Mouse (Mus musculus) forebrain, embryonic 14.5 days (tissue): ENCODE data around the gene 4933415A04Rik. TPM values are rescaled to one million over a fixed set of nuclear protein-coding genes. Genes with fewer than 3 reads are reported as not detected.

Source experiments
- ATAC-seq: fragments of 200-750 bp; cut with Nextera tagmentation; 2 replicates; pipeline ENCODE4 v1.8.0; 2017; ENCODE audit warnings: mild to moderate bottlenecking, moderate library complexity
- DNase-seq: peaks from one replicate; pipeline ENCODE4 v3.0.0-alpha.2; 2015; ENCODE audit warnings: low spot score
- H3K27ac ChIP-seq: fragments of 300-500 bp; sonication (generic); 2 replicates; pipeline ENCODE4 v1.5.1; 2014; ENCODE audit warnings: low read depth, mild to moderate bottlenecking, control low read depth, low read length, moderate library complexity
- H3K27me3 ChIP-seq: fragments of 300-500 bp; sonication (generic); replicated peaks from 2 replicates; pipeline ENCODE4 v1.6.1; 2014; ENCODE audit warnings: low read length, control low read depth, mixed read lengths; ENCODE audit not compliant: control insufficient read depth, insufficient read depth
- H3K36me3 ChIP-seq: fragments of 300-500 bp; sonication (generic); 2 replicates; pipeline ENCODE4 v1.6.1; 2014; ENCODE audit warnings: low read length, control low read depth; ENCODE audit not compliant: control insufficient read depth, insufficient read depth
- H3K4me1 ChIP-seq: fragments of 300-500 bp; sonication (generic); 2 replicates; pipeline ENCODE4 v1.6.1; 2014; ENCODE audit warnings: antibody characterized with exemption, low read length, control low read depth; ENCODE audit not compliant: control insufficient read depth, insufficient read depth
- H3K4me2 ChIP-seq: fragments of 300-500 bp; sonication (generic); 2 replicates; pipeline ENCODE4 v1.6.1; 2014; ENCODE audit warnings: mild to moderate bottlenecking, control low read depth, low read length
- H3K4me3 ChIP-seq: fragments of 300-500 bp; sonication (generic); 2 replicates; pipeline ENCODE4 v1.5.1; 2014; ENCODE audit warnings: low read depth, low read length, control low read depth
- H3K9ac ChIP-seq: fragments of 300-500 bp; sonication (generic); 2 replicates; pipeline ENCODE4 v1.6.1; 2014; ENCODE audit warnings: mild to moderate bottlenecking, low read length, control low read depth, moderate library complexity
- H3K9me3 ChIP-seq: fragments of 300-500 bp; sonication (generic); replicated peaks from 2 replicates; pipeline ENCODE4 v1.6.1; 2016; ENCODE audit warnings: low read length, control low read depth, mixed read lengths; ENCODE audit not compliant: control insufficient read depth
- WGBS: fragments of 180-500 bp; shearing (Covaris S2); extraction: QIAGEN DNeasy Blood & Tissue Kit; methylation state at CpG from one replicate; pipeline ENCODE4 v1.1.7; 2014; 5-methylcytosine and 5-hydroxymethylcytosine counted together
- polyA plus RNA-seq: library from polyadenylated mRNA; unstranded; fragments of >200 nt; fragmentation: Nextera tagmentation; extraction: Ambion mirVana; gene quantifications from 2 replicates; pipeline ENCODE4 v1.2.1, GENCODE M21; 2014

Gene 4933415A04Rik
- 1.2 and 2.0 TPM in 2 replicates for polyA plus RNA-seq

- Histone ChIP-seq H3K27me3 (no peaks in the 10 kb centered on the region), H3K4me1 (no peaks in the 10 kb centered on the region), H3K4me3 (no peak within 1 kb of the TSS), H3K9me3 (no peaks in the 10 kb centered on the region), H3K36me3 (peaks cover 29% of the 10 kb centered on the region), H3K27ac (no peak within 1 kb of the TSS), H3K4me2 (no peak within 1 kb of the TSS), H3K9ac (no peak within 1 kb of the TSS)
- DNase-seq (peak; percentile 81), ATAC-seq (peak; percentile 61)
- 71% methylated on average over 7 of the region's 7 CpGs for WGBS
Observed at GRCm38 (mm10) chr11:43586324-43587090, at the start of gene 4933415A04Rik. 4933415A04Rik (plus strand) TSS chr11:43587040.

- H3K36me3 ChIP-seq = peaks cover 20% of the 10 kb centered on the region
Observed at GRCm38 (mm10) chr11:43537074-43537473, 49.8 kb upstream of the 4933415A04Rik start.

GRCm38 (mm10) chr11:43539863-43540262, 47.0 kb upstream of the 4933415A04Rik start:
- peak; percentile 44 for DNase-seq
- Histone ChIP-seq H3K4me3 (no peak overlapping the region), H3K4me2 (no peak overlapping the region), H3K9ac (no peak overlapping the region), H3K9me3 (no peaks in the 10 kb centered on the region), H3K27me3 (no peaks in the 10 kb centered on the region), H3K36me3 (peaks cover 11% of the 10 kb centered on the region), H3K27ac (no peak overlapping the region), H3K4me1 (no peaks in the 10 kb centered on the region)
- peak; percentile 57; the same call in 1 of the 2 replicates for ATAC-seq
- WGBS = 27% methylated on average over 6 of the region's 6 CpGs

More at GRCm38 (mm10) chr11:43537074-43537473, 49.8 kb upstream of the 4933415A04Rik start:
- no peak overlapping the region for H3K27ac ChIP-seq
- no peak for ATAC-seq
- no peak for DNase-seq
- H3K9me3 ChIP-seq = no peaks in the 10 kb centered on the region
- H3K4me1 ChIP-seq = no peaks in the 10 kb centered on the region
- H3K27me3 ChIP-seq = no peaks in the 10 kb centered on the region
- 88% methylated on average over 6 of the region's 6 CpGs for WGBS
- no peak overlapping the region for H3K4me3 ChIP-seq
- H3K9ac ChIP-seq = no peak overlapping the region
- H3K4me2 ChIP-seq = no peak overlapping the region

GRCm38 (mm10) chr11:43543711-43544466, 43.0 kb upstream of the 4933415A04Rik start:
- no peak overlapping the region for H3K4me3 ChIP-seq
- peaks cover 18% of the 10 kb centered on the region; the same call in 1 of the 2 replicates for H3K4me1 ChIP-seq
- H3K9ac ChIP-seq = no peak overlapping the region
- no peaks in the 10 kb centered on the region for H3K9me3 ChIP-seq
- H3K36me3 ChIP-seq = peaks cover 7% of the 10 kb centered on the region; the same call in 1 of the 2 replicates
- ATAC-seq = no peak
- 93% methylated on average over 15 of the region's 15 CpGs for WGBS
- no peaks in the 10 kb centered on the region for H3K27me3 ChIP-seq
- H3K4me2 ChIP-seq = no peak overlapping the region
- no peak for DNase-seq
- no peak overlapping the region for H3K27ac ChIP-seq

GRCm38 (mm10) chr11:43544819-43545218, 42.0 kb upstream of the 4933415A04Rik start:
- Histone ChIP-seq H3K36me3 (peaks cover 7% of the 10 kb centered on the region; the same call in 1 of the 2 replicates), H3K4me2 (no peak overlapping the region), H3K27me3 (no peaks in the 10 kb centered on the region), H3K9ac (no peak overlapping the region), H3K4me1 (peaks cover 27% of the 10 kb centered on the region; the same call in 1 of the 2 replicates), H3K9me3 (no peaks in the 10 kb centered on the region), H3K27ac (no peak overlapping the region), H3K4me3 (no peak overlapping the region)
- DNase-seq (no peak), ATAC-seq (no peak)
- WGBS = 90% methylated on average over 7 of the region's 7 CpGs

- Histone ChIP-seq H3K27ac (no peak overlapping the region), H3K4me2 (0 out of 2 replicates have a peak overlapping the region, but pooled peaks have one; percentile 14), H3K9me3 (no peaks in the 10 kb centered on the region), H3K27me3 (no peaks in the 10 kb centered on the region), H3K4me1 (peaks cover 30% of the 10 kb centered on the region; the same call in 1 of the 2 replicates), H3K4me3 (no peak overlapping the region), H3K36me3 (peaks cover 7% of the 10 kb centered on the region; the same call in 1 of the 2 replicates), H3K9ac (no peak overlapping the region)
- no peak for ATAC-seq
- no peak for DNase-seq
- 30% methylated on average over 16 of the region's 16 CpGs for WGBS
Observed at GRCm38 (mm10) chr11:43545873-43546475, 40.9 kb upstream of the 4933415A04Rik start.

- no peak for ATAC-seq
- Histone ChIP-seq H3K27ac (no peak overlapping the region), H3K9me3 (no peaks in the 10 kb centered on the region), H3K4me3 (no peak overlapping the region), H3K9ac (no peak overlapping the region), H3K4me1 (peaks cover 30% of the 10 kb centered on the region; the same call in 1 of the 2 replicates), H3K36me3 (peaks cover 7% of the 10 kb centered on the region; the same call in 1 of the 2 replicates), H3K27me3 (no peaks in the 10 kb centered on the region), H3K4me2 (no peak overlapping the region)
- WGBS = 14% methylated on average over 4 of the region's 4 CpGs
- DNase-seq = no peak
Observed at GRCm38 (mm10) chr11:43546678-43547077, 40.2 kb upstream of the 4933415A04Rik start.

GRCm38 (mm10) chr11:43548148-43548547, 38.7 kb upstream of the 4933415A04Rik start:
- no peak overlapping the region for H3K4me2 ChIP-seq
- H3K27ac ChIP-seq = peak overlapping the region; percentile 40
- 2% methylated on average over 7 of the region's 7 CpGs for WGBS
- ATAC-seq (peak; percentile 89), DNase-seq (peak; percentile 90)
- no peaks in the 10 kb centered on the region for H3K27me3 ChIP-seq
- H3K4me1 ChIP-seq = peaks cover 30% of the 10 kb centered on the region; the same call in 1 of the 2 replicates
- H3K9ac ChIP-seq = no peak overlapping the region
- H3K36me3 ChIP-seq = 0 out of 2 replicates have a peak, but pooled peaks cover 7% of the 10 kb centered on the region
- H3K9me3 ChIP-seq = no peaks in the 10 kb centered on the region
- H3K4me3 ChIP-seq = no peak overlapping the region
